Mouse (Mus musculus) hindbrain, embryonic 14.5 days (tissue): ENCODE measurements around the gene Slc38a5. TPM values are rescaled to one million over a fixed set of nuclear protein-coding genes. Genes with fewer than 3 reads are reported as not detected.

ENCODE experiments used
- ATAC-seq: fragments of 200-750 bp; cut with Nextera tagmentation; 2 replicates; pipeline ENCODE4 v1.8.0; 2017; ENCODE audit warnings: moderate number of reproducible peaks, mild to moderate bottlenecking, moderate TSS enrichment, moderate library complexity; ENCODE audit not compliant: low FRiP score
- DNase-seq: peaks from one replicate; pipeline ENCODE4 v3.0.0-alpha.2; 2015; ENCODE audit warnings: low spot score
- H3K27ac ChIP-seq: fragments of 300-500 bp; sonication (generic); 2 replicates; pipeline ENCODE4 v1.5.1; 2014; ENCODE audit warnings: mild to moderate bottlenecking, moderate library complexity
- H3K27me3 ChIP-seq: fragments of 300-500 bp; sonication (generic); 2 replicates; pipeline ENCODE4 v1.6.1; 2014; ENCODE audit warnings: mild to moderate bottlenecking, low read length, mixed read lengths; ENCODE audit not compliant: control insufficient read depth, insufficient read depth
- H3K36me3 ChIP-seq: fragments of 300-500 bp; sonication (generic); replicated peaks from 2 replicates; pipeline ENCODE4 v1.6.1; 2014; ENCODE audit not compliant: control insufficient read depth, insufficient read depth
- H3K4me1 ChIP-seq: fragments of 300-500 bp; sonication (generic); replicated peaks from 2 replicates; pipeline ENCODE4 v1.6.1; 2014; ENCODE audit warnings: antibody characterized with exemption, low read length, mixed read lengths; ENCODE audit not compliant: control insufficient read depth, insufficient read depth
- H3K4me2 ChIP-seq: fragments of 300-500 bp; sonication (generic); replicated peaks from 2 replicates; pipeline ENCODE4 v1.6.1; 2014; ENCODE audit warnings: mild to moderate bottlenecking, moderate library complexity
- H3K4me3 ChIP-seq: fragments of 300-500 bp; sonication (generic); replicated peaks from 2 replicates; pipeline ENCODE4 v1.5.1; 2014; ENCODE audit warnings: mild to moderate bottlenecking, low read length
- H3K9ac ChIP-seq: fragments of 300-500 bp; sonication (generic); 2 replicates; pipeline ENCODE4 v1.6.1; 2014
- H3K9me3 ChIP-seq: fragments of 300-500 bp; sonication (generic); 2 replicates; pipeline ENCODE4 v1.6.1; 2016; ENCODE audit warnings: low read length; ENCODE audit not compliant: control insufficient read depth
- WGBS: fragments of 180-500 bp; shearing (Covaris S2); extraction: QIAGEN DNeasy Blood & Tissue Kit; methylation state at CpG from one replicate; pipeline ENCODE4 v1.1.7; 2014; 5-methylcytosine and 5-hydroxymethylcytosine counted together
- polyA plus RNA-seq: library from polyadenylated mRNA; unstranded; fragments of >200 nt; fragmentation: Nextera tagmentation; extraction: Ambion mirVana; gene quantifications from 2 replicates; pipeline ENCODE4 v1.2.1, GENCODE M21; 2014

The Slc38a5 gene
- polyA plus RNA-seq, 1 experiment from 2014 or later = 51.5 TPM

GRCm38 (mm10) chrX:8248542-8249120 is 22.3 kb upstream of the Slc38a5 start:
- Histone ChIP-seq H3K9me3 (no peaks in the 10 kb centered on the region), H3K4me2 (no peak overlapping the region), H3K27ac (no peak overlapping the region), H3K4me1 (peaks cover 6% of the 10 kb centered on the region; the same call in 1 of the 2 replicates), H3K36me3 (peaks cover 7% of the 10 kb centered on the region), H3K27me3 (no peaks in the 10 kb centered on the region), H3K4me3 (no peak overlapping the region), H3K9ac (no peak overlapping the region)
- 88% methylated on average over 7 of the region's 8 CpGs for WGBS
- no peak for DNase-seq
- no peak for ATAC-seq

- H3K9ac ChIP-seq = peak overlapping the region; percentile 70
- no peaks in the 10 kb centered on the region for H3K9me3 ChIP-seq
- peak overlapping the region; percentile 54; the same call in 1 of the 2 replicates for H3K27ac ChIP-seq
- peaks cover 5% of the 10 kb centered on the region; the same call in 1 of the 2 replicates for H3K36me3 ChIP-seq
- H3K4me2 ChIP-seq = peak overlapping the region; percentile 59
- peak overlapping the region; percentile 51 for H3K4me3 ChIP-seq
- DNase-seq (no peak), ATAC-seq (peak; percentile 68)
- WGBS = 24% methylated on average over 18 of the region's 18 CpGs
- no peaks in the 10 kb centered on the region for H3K27me3 ChIP-seq
- peaks cover 6% of the 10 kb centered on the region; the same call in 1 of the 2 replicates for H3K4me1 ChIP-seq
Observed at GRCm38 (mm10) chrX:8251789-8252333, 19.1 kb upstream of the Slc38a5 start.

GRCm38 (mm10) chrX:8252334-8253285 is 18.3 kb upstream of the Slc38a5 start, which contains the start of gene Ftsj1:
Gene Ftsj1, minus strand, starts transcription at chrX:8252406.
- peaks cover 5% of the 10 kb centered on the region; the same call in 1 of the 2 replicates for H3K36me3 ChIP-seq
- peak within 1 kb of the TSS; percentile 68 for H3K27ac ChIP-seq
- DNase-seq (peak; percentile 82), ATAC-seq (peak; percentile 94)
- H3K4me2 ChIP-seq = peak within 1 kb of the TSS; percentile 59
- peak within 1 kb of the TSS; percentile 70 for H3K9ac ChIP-seq
- H3K4me3 ChIP-seq = peak within 1 kb of the TSS; percentile 51
- H3K4me1 ChIP-seq = peaks cover 6% of the 10 kb centered on the region; the same call in 1 of the 2 replicates
- no peaks in the 10 kb centered on the region for H3K27me3 ChIP-seq
- H3K9me3 ChIP-seq = no peaks in the 10 kb centered on the region
- WGBS = 17% methylated on average over 45 of the region's 45 CpGs

- Histone ChIP-seq H3K9me3 (no peaks in the 10 kb centered on the region), H3K9ac (no peak overlapping the region), H3K4me2 (no peak overlapping the region), H3K4me3 (no peak overlapping the region), H3K4me1 (peaks cover 6% of the 10 kb centered on the region; the same call in 1 of the 2 replicates), H3K27me3 (no peaks in the 10 kb centered on the region), H3K36me3 (peaks cover 5% of the 10 kb centered on the region; the same call in 1 of the 2 replicates), H3K27ac (no peak overlapping the region)
- ATAC-seq (no peak), DNase-seq (no peak)
- 81% methylated on average over 2 of the region's 2 CpGs for WGBS
Observed at GRCm38 (mm10) chrX:8253711-8254110, 17.2 kb upstream of the Slc38a5 start.

- H3K9ac ChIP-seq = no peak overlapping the region
- H3K9me3 ChIP-seq = no peaks in the 10 kb centered on the region
- 36% methylated on average over 3 of the region's 6 CpGs for WGBS
- ATAC-seq (no peak), DNase-seq (no peak)
- H3K27me3 ChIP-seq = no peaks in the 10 kb centered on the region
- H3K4me1 ChIP-seq = peaks cover 6% of the 10 kb centered on the region; the same call in 1 of the 2 replicates
- H3K4me3 ChIP-seq = no peak overlapping the region
- H3K36me3 ChIP-seq = no peaks in the 10 kb centered on the region
- no peak overlapping the region for H3K4me2 ChIP-seq
- no peak overlapping the region for H3K27ac ChIP-seq
Observed at GRCm38 (mm10) chrX:8255807-8256206, 15.1 kb upstream of the Slc38a5 start.

- no peaks in the 10 kb centered on the region for H3K36me3 ChIP-seq
- H3K4me1 ChIP-seq = no peaks in the 10 kb centered on the region
- no peaks in the 10 kb centered on the region for H3K9me3 ChIP-seq
- ATAC-seq (no peak), DNase-seq (no peak)
- 78% methylated on average over 12 of the region's 12 CpGs for WGBS
- no peaks in the 10 kb centered on the region for H3K27me3 ChIP-seq
- H3K4me3 ChIP-seq = no peak overlapping the region
- no peak overlapping the region for H3K27ac ChIP-seq
- H3K4me2 ChIP-seq = no peak overlapping the region
- no peak overlapping the region for H3K9ac ChIP-seq
Observed at GRCm38 (mm10) chrX:8259478-8259877, 11.5 kb upstream of the Slc38a5 start.

- Histone ChIP-seq H3K4me2 (no peak overlapping the region), H3K4me3 (no peak overlapping the region), H3K4me1 (no peaks in the 10 kb centered on the region), H3K36me3 (no peaks in the 10 kb centered on the region), H3K9me3 (no peaks in the 10 kb centered on the region), H3K27me3 (no peaks in the 10 kb centered on the region), H3K9ac (no peak overlapping the region), H3K27ac (no peak overlapping the region)
- ATAC-seq = no peak
- WGBS = 82% methylated on average over 5 of the region's 5 CpGs
- no peak for DNase-seq
Observed at GRCm38 (mm10) chrX:8263156-8263804, 7.7 kb upstream of the Slc38a5 start.

- no peak overlapping the region for H3K27ac ChIP-seq
- no peaks in the 10 kb centered on the region for H3K9me3 ChIP-seq
- 86% methylated on average over 3 of the region's 3 CpGs for WGBS
- H3K36me3 ChIP-seq = no peaks in the 10 kb centered on the region
- H3K4me1 ChIP-seq = no peaks in the 10 kb centered on the region
- DNase-seq (no peak), ATAC-seq (no peak)
- no peak overlapping the region for H3K9ac ChIP-seq
- no peak overlapping the region for H3K4me3 ChIP-seq
- no peaks in the 10 kb centered on the region for H3K27me3 ChIP-seq
- H3K4me2 ChIP-seq = no peak overlapping the region
Observed at GRCm38 (mm10) chrX:8264222-8264621, 6.7 kb upstream of the Slc38a5 start.
